Mouse (Mus musculus): ENCODE measurements at regions not wholly inside any gene's neighbourhood (a gene's known extent, or its start where the extent isn't known, plus 50 kb on each side); places are given as distances from the start of the nearest gene placed in this dataset.
"Not testable (repeated sequence)": the region's sequence is repeated elsewhere in the genome, so short reads cannot be mapped to it uniquely, and the experiment has no call there.

GRCm38 (mm10) chr12:92883091-92883490 is 1034.1 kb upstream of the Sel1l start:
- not testable (repeated sequence) for ATAC-seq (ENCODE audit: low read depth); DNase-seq; H3K9ac ChIP-seq; H3K4me3 ChIP-seq (replicated peaks); H3K27ac ChIP-seq; H3K4me1 ChIP-seq (replicated peaks); H3K36me3 ChIP-seq; H3K27me3 ChIP-seq; H3K4me2 ChIP-seq; H3K9me3 ChIP-seq (replicated peaks)
- WGBS (ENCODE audit: insufficient replicate concordance) = no CpG with 5 or more reads among the region's 8 CpGs

DNA sequence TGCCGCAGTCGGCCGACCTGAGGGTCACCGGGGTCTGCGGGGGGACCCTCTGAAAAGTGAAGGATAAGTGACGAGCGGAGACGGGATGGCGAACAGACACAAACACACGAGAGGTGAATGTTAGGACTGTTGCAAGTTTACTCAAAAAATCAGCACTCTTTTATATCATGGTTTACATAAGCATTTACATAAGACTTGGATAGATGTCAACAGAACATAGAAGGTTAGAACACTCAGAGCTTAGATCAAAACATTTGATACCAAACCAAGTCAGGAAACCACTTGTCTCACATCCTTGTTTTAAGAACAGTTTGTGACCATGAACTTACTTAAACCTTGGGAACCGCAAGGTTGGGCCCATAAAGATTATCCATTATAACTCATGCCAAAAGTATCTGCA is 1033.6 kb upstream of the Sel1l start:
- H3K27me3 ChIP-seq; ATAC-seq (ENCODE audit: low read depth): not testable (repeated sequence)
- WGBS (ENCODE audit: insufficient replicate concordance) = 91% methylated on average over 9 of the region's 11 CpGs

DNA sequence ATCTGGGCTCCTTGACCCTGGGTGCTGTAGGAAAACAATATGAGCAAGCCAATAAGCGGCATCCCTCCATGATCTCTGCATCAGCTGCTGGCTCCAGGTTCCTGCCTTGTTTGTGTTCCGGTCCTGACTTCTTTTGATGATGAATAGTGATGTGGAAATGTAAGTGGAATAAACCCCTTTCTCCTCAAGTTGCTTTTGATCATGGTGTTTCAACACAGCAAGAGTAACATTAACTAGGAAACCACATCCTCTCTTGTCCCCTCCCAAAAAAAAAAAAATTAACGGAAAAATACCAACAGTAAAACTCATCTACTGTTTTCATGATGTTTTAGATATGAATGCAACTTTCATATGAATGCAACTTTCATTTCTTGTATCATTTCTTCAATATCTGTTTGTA is 1024.6 kb upstream of the Sel1l start:
- ATAC-seq (ENCODE audit: low read depth) (no peak), DNase-seq (no peak)
- Histone ChIP-seq H3K4me1 (replicated peaks) (no peaks in the 10 kb centered on the region), H3K36me3 (no peaks in the 10 kb centered on the region), H3K4me2 (no peak overlapping the region), H3K9ac (no peak overlapping the region), H3K27ac (no peak overlapping the region), H3K27me3 (no peaks in the 10 kb centered on the region), H3K4me3 (replicated peaks) (no peak overlapping the region), H3K9me3 (replicated peaks) (no peaks in the 10 kb centered on the region)
- WGBS (ENCODE audit: insufficient replicate concordance) = 72% methylated on average over 3 of the region's 3 CpGs

More for the DNA sequence above, 1033.6 kb upstream of the Sel1l start:
- DNase-seq; H3K9ac ChIP-seq; H3K4me2 ChIP-seq; H3K27ac ChIP-seq; H3K36me3 ChIP-seq; H3K9me3 ChIP-seq (replicated peaks); H3K4me1 ChIP-seq (replicated peaks); H3K4me3 ChIP-seq (replicated peaks): not testable (repeated sequence)

DNA sequence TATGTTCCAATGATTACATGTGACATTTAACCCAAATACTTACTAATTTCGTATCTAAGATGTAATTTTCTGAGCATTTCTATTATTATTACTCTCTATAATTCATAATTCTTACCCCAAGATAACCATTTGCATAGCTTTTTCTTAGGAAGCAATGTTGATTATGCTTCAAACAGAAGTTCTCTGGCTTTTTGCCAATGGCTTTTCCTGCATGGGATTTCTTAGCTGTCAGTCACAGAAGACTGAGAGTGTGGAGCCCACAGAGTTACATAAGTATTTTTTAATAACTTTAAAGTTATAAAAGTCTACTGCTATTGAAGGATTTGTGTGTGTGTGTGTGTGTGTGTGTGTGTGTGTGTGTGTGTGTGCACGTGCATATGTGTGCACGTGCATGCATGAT is 1020.4 kb upstream of the Sel1l start:
- ATAC-seq (ENCODE audit: low read depth) (no peak), DNase-seq (no peak)
- Histone ChIP-seq H3K4me3 (replicated peaks) (no peak overlapping the region), H3K4me2 (no peak overlapping the region), H3K36me3 (no peaks in the 10 kb centered on the region), H3K9ac (no peak overlapping the region), H3K27ac (no peak overlapping the region), H3K27me3 (no peaks in the 10 kb centered on the region), H3K4me1 (replicated peaks) (no peaks in the 10 kb centered on the region), H3K9me3 (replicated peaks) (no peaks in the 10 kb centered on the region)
- 62% methylated on average over 3 of the region's 3 CpGs for WGBS (ENCODE audit: insufficient replicate concordance)

DNA sequence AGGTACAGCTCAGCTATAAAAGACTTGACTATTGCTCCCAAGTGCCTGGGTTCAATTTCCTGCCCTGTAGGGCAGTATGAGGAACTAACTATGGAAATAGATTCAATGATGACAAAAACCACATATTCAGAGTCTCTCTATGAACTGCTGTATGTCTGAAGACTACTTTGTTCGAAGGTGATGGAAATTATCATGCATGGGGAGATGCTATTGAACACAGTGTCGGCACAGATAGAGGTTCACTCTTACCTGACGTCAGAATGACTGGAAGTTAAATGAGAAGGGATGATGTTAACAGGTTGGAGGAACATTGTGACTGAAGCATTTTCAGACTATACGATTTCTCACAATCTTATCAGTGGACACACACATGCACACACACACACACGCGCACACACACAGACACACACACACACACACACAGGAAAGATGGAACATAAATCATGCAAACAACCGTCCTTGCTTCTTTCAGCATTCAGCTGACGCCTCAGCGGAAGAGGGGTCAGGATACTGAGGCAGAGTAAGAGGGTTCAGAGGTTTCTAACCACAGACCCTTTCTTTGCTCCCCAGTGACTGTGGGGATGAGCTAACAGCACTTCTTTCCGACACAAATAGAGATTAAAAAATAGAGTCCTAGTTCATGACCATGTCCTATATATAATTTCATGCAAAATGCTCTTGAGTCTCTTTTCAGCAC is 974.3 kb upstream of the Sel1l start:
- Histone ChIP-seq H3K4me1 (replicated peaks) (no peaks in the 10 kb centered on the region), H3K27ac (no peak overlapping the region), H3K4me3 (replicated peaks) (no peak overlapping the region), H3K36me3 (no peaks in the 10 kb centered on the region), H3K9me3 (replicated peaks) (no peaks in the 10 kb centered on the region), H3K27me3 (no peaks in the 10 kb centered on the region), H3K9ac (no peak overlapping the region), H3K4me2 (no peak overlapping the region)
- DNase-seq = no peak
- 55% methylated on average over 10 of the region's 10 CpGs for WGBS (ENCODE audit: insufficient replicate concordance)
- no peak for ATAC-seq (ENCODE audit: low read depth)

GRCm38 (mm10) chr12:92818610-92819009 is 969.7 kb upstream of the Sel1l start:
- ATAC-seq (ENCODE audit: low read depth) = no peak
- Histone ChIP-seq H3K36me3 (no peaks in the 10 kb centered on the region), H3K27ac (no peak overlapping the region), H3K4me1 (replicated peaks) (no peaks in the 10 kb centered on the region), H3K27me3 (no peaks in the 10 kb centered on the region), H3K9ac (no peak overlapping the region), H3K4me3 (replicated peaks) (no peak overlapping the region), H3K9me3 (replicated peaks) (no peaks in the 10 kb centered on the region), H3K4me2 (no peak overlapping the region)
- WGBS (ENCODE audit: insufficient replicate concordance) = 63% methylated on average over 3 of the region's 3 CpGs
- no peak for DNase-seq

- WGBS (ENCODE audit: insufficient replicate concordance) = 43% methylated on average over 1 of the region's 1 CpGs
- DNase-seq = no peak
These were observed 952.2 kb upstream of the Sel1l start for GRCm38 (mm10) chr12:92801121-92801520.

GRCm38 (mm10) chr12:92783362-92783761 is 934.4 kb upstream of the Sel1l start:
- DNase-seq (no peak), ATAC-seq (ENCODE audit: low read depth) (no peak)
- Histone ChIP-seq H3K9me3 (replicated peaks) (no peaks in the 10 kb centered on the region), H3K4me2 (no peak overlapping the region), H3K4me3 (replicated peaks) (no peak overlapping the region), H3K36me3 (no peaks in the 10 kb centered on the region), H3K4me1 (replicated peaks) (no peaks in the 10 kb centered on the region), H3K27me3 (no peaks in the 10 kb centered on the region), H3K9ac (no peak overlapping the region), H3K27ac (no peak overlapping the region)
- WGBS (ENCODE audit: insufficient replicate concordance) = 45% methylated on average over 1 of the region's 1 CpGs

More at GRCm38 (mm10) chr12:92801121-92801520, 952.2 kb upstream of the Sel1l start:
- Histone ChIP-seq H3K9ac (no peak overlapping the region), H3K4me1 (replicated peaks) (no peaks in the 10 kb centered on the region), H3K27me3 (no peaks in the 10 kb centered on the region), H3K4me2 (no peak overlapping the region), H3K4me3 (replicated peaks) (no peak overlapping the region), H3K27ac (no peak overlapping the region), H3K36me3 (no peaks in the 10 kb centered on the region), H3K9me3 (replicated peaks) (no peaks in the 10 kb centered on the region)
- ATAC-seq (ENCODE audit: low read depth) = no peak

- H3K36me3 ChIP-seq = no peaks in the 10 kb centered on the region
- no peaks in the 10 kb centered on the region for H3K4me1 ChIP-seq (replicated peaks)
- H3K4me3 ChIP-seq (replicated peaks) = no peak overlapping the region
- no peak overlapping the region for H3K27ac ChIP-seq
- H3K9me3 ChIP-seq (replicated peaks) = no peaks in the 10 kb centered on the region
- no peaks in the 10 kb centered on the region for H3K27me3 ChIP-seq
- no peak overlapping the region for H3K9ac ChIP-seq
- H3K4me2 ChIP-seq = no peak overlapping the region
- DNase-seq (no peak), ATAC-seq (ENCODE audit: low read depth) (no peak)
- 76% methylated on average over 3 of the region's 3 CpGs for WGBS (ENCODE audit: insufficient replicate concordance)
These were observed 930.8 kb upstream of the Sel1l start for GRCm38 (mm10) chr12:92779695-92780292.

DNA sequence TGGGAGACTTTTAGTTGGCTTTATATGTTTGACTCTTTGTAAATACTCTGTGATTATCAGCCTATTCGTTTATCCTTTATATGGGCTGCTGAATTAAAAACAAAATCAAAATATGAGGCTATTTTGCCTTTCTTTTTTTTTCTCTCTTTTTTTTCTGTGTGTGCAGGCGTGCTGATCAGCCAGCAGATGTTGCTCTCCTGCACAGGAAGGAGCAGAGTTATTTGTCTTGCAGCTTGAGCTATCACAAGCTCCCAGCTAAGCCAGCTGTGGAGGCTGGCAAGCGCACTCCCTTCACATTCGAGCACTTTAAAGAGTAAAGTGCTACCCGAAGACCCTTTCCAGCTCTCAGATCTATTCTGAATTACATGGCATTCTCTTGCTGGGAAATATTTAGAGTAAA is 926.7 kb upstream of the Sel1l start:
- H3K9ac ChIP-seq = no peak overlapping the region
- H3K36me3 ChIP-seq = no peaks in the 10 kb centered on the region
- no peaks in the 10 kb centered on the region for H3K27me3 ChIP-seq
- no peak overlapping the region for H3K4me2 ChIP-seq
- H3K4me3 ChIP-seq (replicated peaks) = no peak overlapping the region
- ATAC-seq (ENCODE audit: low read depth) (no peak), DNase-seq (no peak)
- no peaks in the 10 kb centered on the region for H3K9me3 ChIP-seq (replicated peaks)
- 47% methylated on average over 5 of the region's 5 CpGs for WGBS (ENCODE audit: insufficient replicate concordance)
- no peak overlapping the region for H3K27ac ChIP-seq
- no peaks in the 10 kb centered on the region for H3K4me1 ChIP-seq (replicated peaks)

GRCm38 (mm10) chr12:92748576-92748975 is 899.6 kb upstream of the Sel1l start:
- Histone ChIP-seq H3K27me3 (no peaks in the 10 kb centered on the region), H3K27ac (no peak overlapping the region), H3K9ac (no peak overlapping the region), H3K4me1 (replicated peaks) (no peaks in the 10 kb centered on the region), H3K9me3 (replicated peaks) (no peaks in the 10 kb centered on the region), H3K36me3 (no peaks in the 10 kb centered on the region), H3K4me3 (replicated peaks) (no peak overlapping the region), H3K4me2 (no peak overlapping the region)
- DNase-seq = no peak
- 79% methylated on average over 1 of the region's 1 CpGs for WGBS (ENCODE audit: insufficient replicate concordance)
- ATAC-seq (ENCODE audit: low read depth) = no peak

DNA sequence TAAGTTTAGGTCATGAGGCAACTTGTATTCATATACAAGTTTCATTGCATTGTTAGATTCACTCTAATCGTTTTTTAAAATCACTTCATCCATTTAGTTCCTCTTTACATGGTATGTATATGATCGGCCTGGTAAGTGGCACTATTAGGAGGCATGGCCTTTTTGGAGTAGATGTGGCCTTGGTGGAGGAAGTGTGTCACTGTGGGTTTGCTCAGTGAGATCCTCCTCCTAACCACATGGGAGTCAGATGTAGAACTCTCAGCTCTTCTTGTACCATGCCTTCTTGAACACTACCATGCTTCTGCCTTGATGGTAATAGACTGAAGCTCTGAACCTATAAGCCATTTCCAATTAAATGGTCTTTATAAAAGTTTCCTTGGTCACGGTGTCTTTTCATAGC is 891.9 kb upstream of the Sel1l start:
- 53% methylated on average over 3 of the region's 3 CpGs for WGBS (ENCODE audit: insufficient replicate concordance)
- Histone ChIP-seq H3K4me2 (no peak overlapping the region), H3K4me3 (replicated peaks) (no peak overlapping the region), H3K9me3 (replicated peaks) (no peaks in the 10 kb centered on the region), H3K4me1 (replicated peaks) (no peaks in the 10 kb centered on the region), H3K27ac (no peak overlapping the region), H3K36me3 (no peaks in the 10 kb centered on the region), H3K9ac (no peak overlapping the region), H3K27me3 (no peaks in the 10 kb centered on the region)
- DNase-seq (no peak), ATAC-seq (ENCODE audit: low read depth) (no peak)
